Mouse (Mus musculus): ENCODE measurements around the gene Snd1. TPM values are rescaled to one million over a fixed set of nuclear protein-coding genes. Genes with fewer than 3 reads are reported as not detected.

Snd1 gene
- polyA plus RNA-seq, 1 experiment from 2014 or later: 104 TPM

DNA sequence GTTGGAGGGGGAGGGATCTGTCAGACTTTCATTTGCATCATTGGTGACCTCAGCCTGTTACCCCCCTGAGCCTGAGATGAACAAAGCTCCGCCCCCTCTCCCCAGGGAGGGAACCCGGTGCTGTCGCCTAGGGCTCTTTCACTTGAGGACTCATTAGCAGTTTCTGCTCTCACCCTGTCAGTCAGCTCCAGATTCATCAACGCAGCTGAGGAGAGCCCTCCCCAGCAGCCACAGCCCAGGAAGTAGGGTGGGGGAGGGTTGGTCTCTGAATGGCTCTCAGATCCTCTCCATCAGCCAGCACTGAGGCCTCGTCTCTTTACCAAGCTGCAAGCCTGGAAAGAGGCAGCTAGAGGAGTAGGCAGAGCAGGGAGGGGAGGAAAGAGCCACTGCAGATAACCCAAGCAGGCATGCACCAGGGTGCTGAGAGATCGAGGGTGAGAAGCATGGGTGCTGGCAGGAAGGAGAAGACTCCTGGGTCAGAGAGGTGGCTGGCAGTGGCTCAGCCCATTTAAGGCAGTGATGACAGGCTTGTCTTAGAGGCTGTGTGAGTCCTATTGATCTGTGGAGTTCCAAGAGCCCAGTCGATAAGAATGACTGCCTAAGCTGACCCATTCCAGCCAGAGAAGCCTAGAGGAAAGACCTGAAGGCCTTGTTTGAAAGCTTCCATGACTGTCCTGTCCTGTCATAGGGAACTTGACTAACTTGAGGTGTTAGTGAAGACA lies 403.2 kb downstream of the Snd1 start:
- Histone ChIP-seq H3K27ac (peak overlapping the region; percentile 68), H3K27me3 (peaks cover 6% of the 10 kb centered on the region; the same call in 1 of the 2 replicates), H3K36me3 (replicated peaks) (0 out of 2 replicates have a peak, but pooled peaks cover 9% of the 10 kb centered on the region), H3K9me3 (no peaks in the 10 kb centered on the region), H3K4me1 (peaks cover 66% of the 10 kb centered on the region), H3K9ac (0 out of 2 replicates have a peak overlapping the region, but pooled peaks have one; percentile 0), H3K4me3 (replicated peaks) (no peak overlapping the region), H3K4me2 (0 out of 2 replicates have a peak overlapping the region, but pooled peaks have one; percentile 17)
- peak; percentile 91 for ATAC-seq (ENCODE audit: low FRiP score)
- 20% methylated on average over 7 of the region's 7 CpGs for WGBS

GRCm38 (mm10) chr6:28879315-28879714 lies 404.4 kb downstream of the Snd1 start:
- no peaks in the 10 kb centered on the region for H3K9me3 ChIP-seq
- peaks cover 6% of the 10 kb centered on the region; the same call in 1 of the 2 replicates for H3K27me3 ChIP-seq
- no peak overlapping the region for H3K4me3 ChIP-seq (replicated peaks)
- no peak overlapping the region for H3K4me2 ChIP-seq
- H3K9ac ChIP-seq: no peak overlapping the region
- H3K27ac ChIP-seq: no peak overlapping the region
- 77% methylated on average over 8 of the region's 8 CpGs for WGBS
- no peak for ATAC-seq (ENCODE audit: low FRiP score)
- H3K36me3 ChIP-seq (replicated peaks): peaks cover 13% of the 10 kb centered on the region
- H3K4me1 ChIP-seq: peaks cover 57% of the 10 kb centered on the region

GRCm38 (mm10) chr6:28880909-28881308 lies 406.0 kb downstream of the Snd1 start:
- H3K4me1 ChIP-seq: peaks cover 52% of the 10 kb centered on the region
- no peaks in the 10 kb centered on the region for H3K9me3 ChIP-seq
- H3K4me3 ChIP-seq (replicated peaks): no peak overlapping the region
- no peak overlapping the region for H3K27ac ChIP-seq
- H3K36me3 ChIP-seq (replicated peaks): peaks cover 25% of the 10 kb centered on the region
- H3K4me2 ChIP-seq: no peak overlapping the region
- H3K27me3 ChIP-seq: no peaks in the 10 kb centered on the region; the same call in 1 of the 2 replicates
- H3K9ac ChIP-seq: no peak overlapping the region
- ATAC-seq (ENCODE audit: low FRiP score): no peak
- WGBS: 91% methylated on average over 4 of the region's 4 CpGs

- Histone ChIP-seq H3K27me3 (no peaks in the 10 kb centered on the region; the same call in 1 of the 2 replicates), H3K4me2 (no peak overlapping the region), H3K4me1 (peaks cover 26% of the 10 kb centered on the region), H3K9me3 (no peaks in the 10 kb centered on the region), H3K4me3 (replicated peaks) (no peak overlapping the region), H3K9ac (no peak overlapping the region), H3K36me3 (replicated peaks) (peaks cover 30% of the 10 kb centered on the region), H3K27ac (no peak overlapping the region)
- no peak for ATAC-seq (ENCODE audit: low FRiP score)
- 80% methylated on average over 5 of the region's 5 CpGs for WGBS
Measured at GRCm38 (mm10) chr6:28883518-28883917, 408.6 kb downstream of the Snd1 start.

GRCm38 (mm10) chr6:28886724-28887440 lies 411.9 kb downstream of the Snd1 start:
- WGBS: 90% methylated on average over 7 of the region's 7 CpGs
- Histone ChIP-seq H3K4me1 (peaks cover 14% of the 10 kb centered on the region), H3K9me3 (no peaks in the 10 kb centered on the region), H3K4me3 (replicated peaks) (no peak overlapping the region), H3K36me3 (replicated peaks) (peaks cover 39% of the 10 kb centered on the region), H3K9ac (no peak overlapping the region), H3K27ac (no peak overlapping the region), H3K4me2 (no peak overlapping the region), H3K27me3 (0 out of 2 replicates have a peak, but pooled peaks cover 7% of the 10 kb centered on the region)
- no peak for ATAC-seq (ENCODE audit: low FRiP score)

- WGBS: 66% methylated on average over 6 of the region's 6 CpGs
- no peak for ATAC-seq (ENCODE audit: low FRiP score)
- H3K4me2 ChIP-seq: no peak overlapping the region
- no peak overlapping the region for H3K27ac ChIP-seq
- peaks cover 14% of the 10 kb centered on the region for H3K4me1 ChIP-seq
- no peak overlapping the region for H3K9ac ChIP-seq
- H3K9me3 ChIP-seq: no peaks in the 10 kb centered on the region
- peaks cover 21% of the 10 kb centered on the region for H3K36me3 ChIP-seq (replicated peaks)
- H3K4me3 ChIP-seq (replicated peaks): no peak overlapping the region
- H3K27me3 ChIP-seq: peaks cover 20% of the 10 kb centered on the region; the same call in 1 of the 2 replicates
Measured at GRCm38 (mm10) chr6:28890426-28890825, 415.5 kb downstream of the Snd1 start.

DNA sequence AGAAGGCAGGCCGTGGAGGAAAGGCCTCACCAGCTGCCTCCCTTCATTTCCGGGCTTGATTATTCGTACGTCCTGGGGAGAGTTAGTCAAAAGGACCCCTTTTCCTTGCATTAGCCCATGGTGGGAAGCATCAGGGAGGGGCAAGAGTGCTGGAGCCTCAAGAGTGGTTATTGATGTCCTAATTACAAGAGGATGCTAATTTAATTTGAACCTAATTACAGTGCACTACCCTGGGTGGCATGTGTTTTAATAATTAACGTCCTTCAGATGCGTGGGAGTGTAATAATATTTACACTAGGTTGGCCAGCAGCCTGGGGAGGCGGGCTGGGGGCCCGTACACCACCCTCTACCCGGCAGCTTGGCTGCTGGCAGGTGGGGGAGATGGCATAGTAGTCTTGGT lies 416.5 kb downstream of the Snd1 start:
- H3K4me1 ChIP-seq: peaks cover 14% of the 10 kb centered on the region
- H3K4me3 ChIP-seq (replicated peaks): no peak overlapping the region
- H3K27ac ChIP-seq: no peak overlapping the region
- H3K9ac ChIP-seq: no peak overlapping the region
- H3K36me3 ChIP-seq (replicated peaks): peaks cover 11% of the 10 kb centered on the region
- WGBS: 40% methylated on average over 9 of the region's 9 CpGs
- H3K27me3 ChIP-seq: peaks cover 22% of the 10 kb centered on the region; the same call in 1 of the 2 replicates
- peak; percentile 63 for ATAC-seq (ENCODE audit: low FRiP score)
- no peak overlapping the region for H3K4me2 ChIP-seq
- no peaks in the 10 kb centered on the region for H3K9me3 ChIP-seq

DNA sequence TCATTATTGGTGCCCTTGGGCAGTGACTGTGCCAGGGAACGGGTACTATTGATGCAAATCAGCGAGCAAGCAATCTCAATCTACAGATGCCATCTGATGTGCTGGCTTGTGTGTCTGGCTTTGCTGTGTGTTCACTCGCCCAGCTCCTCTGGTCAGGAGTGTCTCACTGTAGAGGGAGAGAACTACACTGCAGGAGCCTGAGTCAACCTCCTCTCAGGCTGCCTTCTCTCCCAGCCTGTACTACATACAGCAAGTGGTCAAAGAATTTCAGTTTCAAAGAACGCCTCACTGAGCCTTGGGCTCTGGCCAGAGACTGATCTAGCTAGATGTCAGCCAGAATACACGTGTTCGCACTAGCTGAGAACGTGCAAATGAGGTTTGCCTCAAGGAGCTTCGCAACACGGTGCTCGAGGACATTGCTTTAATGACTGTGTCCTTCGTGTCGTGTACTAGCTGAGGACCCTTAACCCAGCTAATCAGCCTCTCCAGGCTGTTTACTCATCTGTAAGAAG lies 420.1 kb downstream of the Snd1 start:
- no peak overlapping the region for H3K4me3 ChIP-seq (replicated peaks)
- no peak for ATAC-seq (ENCODE audit: low FRiP score)
- no peak overlapping the region for H3K9ac ChIP-seq
- 61% methylated on average over 12 of the region's 12 CpGs for WGBS
- H3K27ac ChIP-seq: no peak overlapping the region
- H3K9me3 ChIP-seq: no peaks in the 10 kb centered on the region
- peaks cover 22% of the 10 kb centered on the region; the same call in 1 of the 2 replicates for H3K27me3 ChIP-seq
- no peak overlapping the region for H3K4me2 ChIP-seq
- H3K36me3 ChIP-seq (replicated peaks): 0 out of 2 replicates have a peak, but pooled peaks cover under 1% of the 10 kb centered on the region
- peaks cover 28% of the 10 kb centered on the region for H3K4me1 ChIP-seq

GRCm38 (mm10) chr6:28895726-28896125 lies 420.8 kb downstream of the Snd1 start:
- Histone ChIP-seq H3K4me2 (no peak overlapping the region), H3K9ac (no peak overlapping the region), H3K9me3 (no peaks in the 10 kb centered on the region), H3K4me3 (replicated peaks) (no peak overlapping the region), H3K36me3 (replicated peaks) (no peaks in the 10 kb centered on the region), H3K4me1 (peaks cover 25% of the 10 kb centered on the region), H3K27ac (no peak overlapping the region), H3K27me3 (peaks cover 22% of the 10 kb centered on the region; the same call in 1 of the 2 replicates)
- ATAC-seq (ENCODE audit: low FRiP score): no peak
- 80% methylated on average over 6 of the region's 6 CpGs for WGBS

DNA sequence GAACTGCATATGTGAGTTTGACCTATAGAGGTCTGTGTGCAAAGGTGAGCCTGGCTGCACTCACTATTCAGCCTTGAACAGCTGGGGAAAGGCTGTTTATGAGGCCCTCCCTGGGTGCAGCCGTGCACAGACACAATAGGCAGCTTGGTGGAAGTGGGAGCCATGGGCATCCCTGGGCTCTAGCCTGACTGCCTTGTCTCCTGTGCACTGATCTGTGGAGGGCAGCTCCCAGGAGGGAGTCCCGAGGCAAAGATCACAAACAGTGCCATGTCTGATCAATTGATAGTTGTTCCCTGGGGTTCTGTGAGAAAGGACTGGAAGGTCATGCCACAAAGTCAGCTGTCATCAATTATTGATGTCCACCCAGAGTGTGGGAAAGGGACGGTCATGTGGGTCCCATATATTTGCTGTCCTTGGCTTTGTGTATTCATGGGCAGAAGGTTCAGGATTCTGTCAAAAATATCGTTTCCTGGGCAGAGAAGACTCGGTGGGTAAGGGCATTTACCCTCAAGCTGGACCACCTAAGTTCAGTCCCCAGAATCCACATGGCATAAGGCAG lies 421.9 kb downstream of the Snd1 start:
- H3K27me3 ChIP-seq: peaks cover 22% of the 10 kb centered on the region; the same call in 1 of the 2 replicates
- no peak overlapping the region for H3K4me2 ChIP-seq
- ATAC-seq (ENCODE audit: low FRiP score): no peak
- no peaks in the 10 kb centered on the region for H3K9me3 ChIP-seq
- H3K9ac ChIP-seq: no peak overlapping the region
- no peak overlapping the region for H3K27ac ChIP-seq
- WGBS: 60% methylated on average over 5 of the region's 5 CpGs
- H3K4me3 ChIP-seq (replicated peaks): no peak overlapping the region
- peaks cover 14% of the 10 kb centered on the region for H3K4me1 ChIP-seq
- H3K36me3 ChIP-seq (replicated peaks): no peaks in the 10 kb centered on the region

DNA sequence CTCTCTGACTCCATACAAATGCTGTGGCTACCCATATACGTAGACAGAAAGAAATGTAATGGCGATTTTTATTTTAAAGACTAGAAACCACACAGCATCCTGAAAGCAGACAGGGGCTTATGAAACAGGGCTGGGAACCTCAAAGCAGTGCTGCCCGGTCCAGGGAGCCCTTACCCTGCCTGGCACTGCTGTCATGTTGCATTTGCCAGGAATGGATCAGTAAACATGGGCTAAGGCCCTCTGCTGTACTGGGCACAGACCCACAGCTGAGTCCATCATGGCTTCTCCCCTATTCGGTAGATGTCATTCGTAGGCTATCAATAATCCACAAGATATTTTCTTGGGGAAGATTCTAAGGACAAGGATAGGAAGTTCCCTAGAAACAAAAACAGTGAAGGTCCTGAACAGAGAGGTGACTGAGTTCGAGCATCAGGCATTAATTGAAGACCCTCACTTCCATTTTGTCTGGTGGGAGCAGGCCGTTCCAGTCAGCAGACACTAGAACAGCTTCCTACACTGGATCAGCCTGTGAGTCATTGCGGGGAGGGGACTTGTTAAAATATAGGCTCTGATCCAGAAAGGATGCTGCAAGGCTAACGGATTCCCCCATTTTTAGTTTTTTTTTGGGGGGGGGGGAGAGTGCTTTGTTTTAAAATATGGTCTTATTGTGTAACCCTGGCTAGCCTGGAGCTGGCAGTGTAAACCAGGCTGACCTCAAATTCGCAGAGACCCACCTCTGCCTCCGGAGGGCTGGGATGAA lies 422.6 kb downstream of the Snd1 start:
- no peak for ATAC-seq (ENCODE audit: low FRiP score)
- H3K4me1 ChIP-seq: peaks cover 13% of the 10 kb centered on the region
- no peak overlapping the region for H3K27ac ChIP-seq
- peaks cover 18% of the 10 kb centered on the region; the same call in 1 of the 2 replicates for H3K27me3 ChIP-seq
- H3K4me3 ChIP-seq (replicated peaks): no peak overlapping the region
- H3K9me3 ChIP-seq: no peaks in the 10 kb centered on the region
- WGBS: 61% methylated on average over 11 of the region's 11 CpGs
- no peak overlapping the region for H3K9ac ChIP-seq
- no peak overlapping the region for H3K4me2 ChIP-seq
- no peaks in the 10 kb centered on the region for H3K36me3 ChIP-seq (replicated peaks)

Measured in forebrain, embryonic 12.5 days (tissue).